Mouse (Mus musculus): ENCODE results near the gene Nme1.
"Not testable (repeated sequence)": the region's sequence is repeated elsewhere in the genome, so short reads cannot be mapped to it uniquely, and the experiment has no call there.

The Nme1 gene

DNA sequence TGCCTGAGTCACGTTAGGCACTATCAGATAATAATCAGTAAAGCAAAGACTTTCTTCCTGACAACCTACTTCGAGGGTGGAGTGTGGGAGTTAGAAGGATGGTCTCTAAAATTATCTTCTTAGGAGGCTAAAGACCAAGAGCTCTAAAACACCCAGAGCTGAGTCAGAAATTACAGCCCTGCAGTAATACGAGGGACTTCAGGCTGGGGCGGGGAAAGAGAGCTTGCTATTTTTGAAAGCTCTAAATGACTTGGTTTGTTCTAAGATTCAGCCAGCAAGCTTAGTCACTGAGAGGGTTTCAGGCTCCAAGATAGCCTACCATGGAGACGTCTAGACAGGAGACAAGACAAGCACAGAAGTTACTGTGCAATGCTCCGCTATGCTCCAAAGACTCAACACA lies 2.9 kb downstream of the Nme1 start:
- no peak for DNase-seq (ENCODE audit: low read depth)

DNA sequence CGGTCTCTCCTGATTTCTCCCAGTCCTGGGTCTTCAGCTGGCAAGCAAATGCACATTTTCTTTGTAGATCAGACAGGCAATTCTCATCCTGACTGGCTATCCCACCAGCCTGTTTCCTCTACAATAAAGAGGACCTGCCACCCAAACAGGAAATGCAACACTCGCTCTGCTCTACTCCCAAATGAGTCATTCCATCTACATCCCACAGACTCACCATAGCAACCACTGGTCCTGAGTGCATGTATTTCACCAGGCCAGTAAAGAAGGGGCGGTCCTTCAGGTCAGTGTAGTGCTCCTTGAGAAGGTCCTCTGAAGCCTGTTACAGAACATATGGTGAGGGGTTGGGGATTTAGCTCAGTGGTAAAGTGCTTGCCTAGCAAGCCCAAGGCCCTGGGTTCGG lies 5.3 kb downstream of the Nme1 start:
- DNase-seq (ENCODE audit: low read depth): no peak

DNA sequence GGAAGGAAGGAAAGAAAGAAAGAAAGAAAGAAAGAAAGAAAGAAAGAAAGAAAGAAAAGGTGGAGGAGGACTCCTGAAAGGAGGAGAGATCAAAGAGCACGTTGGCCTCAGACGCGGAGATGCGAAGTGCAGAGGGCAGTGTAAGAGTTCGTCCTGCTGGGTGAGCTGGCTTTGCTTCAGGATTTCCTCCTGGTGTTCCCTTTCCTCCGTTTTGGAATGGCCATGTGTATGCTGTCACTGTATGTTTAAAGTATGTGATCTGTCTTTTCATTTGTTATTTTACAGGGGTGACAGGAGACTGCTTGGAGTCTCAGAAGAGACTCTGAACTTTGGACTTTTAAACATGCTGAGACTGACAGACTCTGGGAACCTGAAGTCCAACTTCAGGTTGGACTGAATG lies 6.8 kb downstream of the Nme1 start:
- no peak for DNase-seq (ENCODE audit: low read depth)

DNA sequence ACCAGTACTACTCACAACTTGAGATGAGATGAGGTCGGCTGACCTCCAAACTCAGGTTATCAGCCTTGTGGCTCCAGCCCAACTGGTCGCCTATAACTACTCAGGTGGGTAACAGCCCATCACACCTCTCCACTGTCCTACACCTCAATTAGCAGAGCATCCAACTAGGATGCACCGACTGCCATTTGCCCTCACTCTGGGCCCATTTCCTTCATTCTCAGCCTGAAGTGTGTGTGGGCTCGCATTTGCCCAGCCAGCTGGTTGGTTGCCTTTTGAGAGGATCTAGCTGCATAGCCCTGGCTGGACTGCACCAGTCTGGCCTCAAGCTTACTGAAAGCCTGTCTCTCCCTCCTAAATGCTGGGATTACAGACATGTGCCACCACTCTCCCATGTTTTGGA lies 10.6 kb downstream of the Nme1 start:
- no peak for DNase-seq (ENCODE audit: low read depth)

DNA sequence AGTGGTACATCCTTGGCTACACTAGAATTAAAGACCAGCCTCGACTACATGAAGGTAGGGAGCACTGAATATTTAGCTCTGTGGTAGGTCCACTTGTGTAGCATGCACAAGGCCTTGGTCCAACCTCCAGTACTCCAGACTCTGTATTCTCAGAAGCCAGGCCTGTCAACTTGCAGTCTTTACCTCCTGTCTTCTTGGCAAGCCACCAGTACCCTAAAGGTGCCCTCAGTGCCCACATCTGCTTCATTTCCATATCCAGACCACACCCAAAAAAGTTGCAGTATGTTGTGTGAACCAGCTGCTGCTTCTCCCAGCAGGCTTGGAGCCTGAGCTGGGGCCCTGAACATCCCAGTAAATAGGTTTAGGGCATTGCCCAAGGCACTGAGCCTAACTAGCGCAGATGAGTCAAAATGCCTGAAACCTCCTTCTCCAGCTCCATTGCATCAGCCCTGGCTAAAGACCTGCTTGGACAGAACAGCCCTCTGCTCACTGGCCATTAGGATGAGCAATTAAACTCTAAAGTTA lies 11.2 kb downstream of the Nme1 start:
- no peak for DNase-seq (ENCODE audit: low read depth)

DNA sequence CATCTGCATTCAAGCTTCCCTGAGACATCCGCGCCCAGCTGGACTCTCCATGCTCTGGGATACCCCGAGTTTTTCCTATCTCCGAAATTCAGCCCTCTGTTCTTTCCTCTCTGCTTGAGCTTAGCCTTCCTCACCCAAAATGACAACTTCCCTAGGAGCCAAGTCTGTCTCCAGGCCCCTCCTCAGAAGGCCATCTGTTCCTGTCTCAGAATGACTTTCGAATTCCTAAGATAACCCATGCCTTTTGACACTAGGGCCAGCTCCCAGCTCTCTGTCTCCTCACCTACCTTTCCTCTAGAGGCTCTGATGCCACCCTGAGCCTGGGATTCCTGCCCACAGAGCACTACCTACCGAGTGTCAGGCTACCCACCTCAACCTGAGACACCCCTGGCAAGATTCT lies 12.2 kb downstream of the Nme1 start, which contains the start of gene Nme2:
TSS of gene Nme2 (minus strand) at position 101 of the 400 bp plus-strand sequence.
- no peak for DNase-seq (ENCODE audit: low read depth)

DNA sequence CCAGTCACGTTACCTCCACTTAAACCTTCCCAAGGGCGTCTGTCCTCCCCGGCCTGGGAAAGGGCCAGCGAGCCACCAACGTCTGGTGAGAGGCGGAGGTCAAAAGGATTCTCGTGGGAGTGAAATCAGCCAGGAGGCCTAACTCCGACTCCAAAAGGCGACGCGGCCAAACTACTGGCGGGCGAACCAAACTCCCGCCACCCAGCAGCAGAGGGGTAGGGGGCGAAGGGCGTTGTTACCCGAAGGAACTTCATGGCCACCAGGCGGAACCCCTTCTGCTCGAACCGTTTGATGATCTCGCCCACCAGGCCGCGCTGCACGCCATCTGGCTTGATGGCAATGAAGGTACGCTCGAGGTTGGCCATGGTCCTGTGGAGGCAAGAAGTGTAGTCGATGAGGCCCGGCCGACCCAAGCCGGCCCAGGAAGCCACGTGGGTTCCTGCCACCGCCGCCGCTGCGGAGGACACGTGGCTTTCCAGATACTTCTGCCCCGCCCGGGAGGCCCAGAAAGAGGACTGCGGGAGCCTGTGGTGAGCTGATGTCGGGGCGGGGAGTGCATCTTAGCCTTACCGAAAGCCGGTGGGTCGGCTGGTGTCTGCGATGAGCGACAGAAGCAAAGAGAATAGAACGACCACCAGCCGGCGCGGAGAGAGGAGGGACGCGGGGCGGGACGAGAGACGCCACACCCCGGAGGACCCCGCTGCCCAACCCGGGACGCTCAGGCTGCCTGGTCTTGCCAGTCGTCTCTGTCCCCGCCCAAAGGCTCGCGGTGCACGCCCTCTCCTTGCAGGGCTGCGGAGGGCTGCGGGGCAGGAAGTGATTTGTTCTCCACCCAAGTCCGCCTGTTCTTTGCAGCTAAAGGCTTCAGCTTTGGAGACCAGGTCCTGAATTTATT lies 12.8 kb downstream of the Nme1 start:
- peak; percentile 91 for DNase-seq (ENCODE audit: low read depth)

DNA sequence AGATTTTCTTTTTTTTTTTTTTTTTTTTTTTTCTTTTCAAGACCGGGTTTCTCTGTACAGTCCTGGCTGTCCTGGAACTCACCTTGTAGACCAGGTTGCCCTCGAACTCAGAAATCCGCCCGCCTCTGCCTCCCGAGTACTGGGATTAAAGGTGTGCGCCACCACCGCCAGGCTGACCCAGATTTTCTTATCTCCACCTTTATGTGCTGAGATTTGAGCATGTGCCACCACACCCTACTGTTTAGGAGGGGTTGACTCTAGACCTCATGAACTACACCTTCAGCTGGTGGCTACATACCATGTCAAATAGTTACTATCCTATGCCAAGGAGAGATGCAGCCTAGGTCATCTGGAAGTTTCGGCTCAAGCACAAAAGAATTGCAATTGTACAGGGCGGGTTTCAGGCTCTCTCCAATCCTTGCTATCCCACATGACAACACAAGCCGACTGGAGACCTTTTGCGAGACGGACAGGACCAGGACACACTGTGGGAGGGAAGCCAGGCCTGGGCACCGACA lies 13.5 kb downstream of the Nme1 start:
- DNase-seq (ENCODE audit: low read depth): peak; percentile 35

DNA sequence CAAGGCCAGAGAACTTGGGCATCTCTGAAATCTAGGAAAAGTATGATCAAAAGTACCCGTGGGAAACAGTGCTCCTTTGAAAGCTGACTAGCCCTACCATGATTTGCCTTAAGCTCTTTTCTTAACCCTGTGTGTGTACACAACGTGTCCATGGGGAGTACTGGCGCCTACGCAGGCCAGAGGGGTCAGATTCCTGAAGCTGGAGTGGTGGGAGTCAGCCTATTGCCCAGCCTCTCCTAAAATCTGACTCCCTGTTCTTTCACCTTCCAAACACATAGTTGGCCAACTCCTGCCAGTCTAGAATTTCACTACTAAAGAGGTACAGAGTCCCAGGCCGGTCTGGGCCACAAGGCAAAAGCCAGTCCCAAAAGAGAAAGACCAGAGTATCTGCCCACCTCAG lies 15.9 kb downstream of the Nme1 start:
- DNase-seq (ENCODE audit: low read depth): no peak

DNA sequence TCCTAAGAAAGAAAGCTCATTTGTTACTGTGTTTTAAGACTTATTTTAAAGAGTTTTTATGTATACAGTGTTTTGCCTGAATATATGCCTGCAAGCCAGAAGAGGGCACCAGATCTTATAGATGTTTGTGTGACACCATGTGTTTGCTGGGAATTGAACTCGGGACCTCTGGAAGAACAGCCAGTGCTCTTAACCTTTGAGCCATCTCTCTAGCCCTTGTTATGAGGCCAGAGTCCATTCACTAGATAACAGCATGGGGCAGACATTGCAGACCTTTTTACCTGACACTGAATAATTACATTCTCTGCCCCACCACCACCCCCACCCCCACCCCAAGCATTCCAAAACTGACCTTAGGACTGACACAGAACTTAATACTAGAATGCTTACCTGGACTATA lies 18.3 kb downstream of the Nme1 start:
- DNase-seq (ENCODE audit: low read depth): no peak

DNA sequence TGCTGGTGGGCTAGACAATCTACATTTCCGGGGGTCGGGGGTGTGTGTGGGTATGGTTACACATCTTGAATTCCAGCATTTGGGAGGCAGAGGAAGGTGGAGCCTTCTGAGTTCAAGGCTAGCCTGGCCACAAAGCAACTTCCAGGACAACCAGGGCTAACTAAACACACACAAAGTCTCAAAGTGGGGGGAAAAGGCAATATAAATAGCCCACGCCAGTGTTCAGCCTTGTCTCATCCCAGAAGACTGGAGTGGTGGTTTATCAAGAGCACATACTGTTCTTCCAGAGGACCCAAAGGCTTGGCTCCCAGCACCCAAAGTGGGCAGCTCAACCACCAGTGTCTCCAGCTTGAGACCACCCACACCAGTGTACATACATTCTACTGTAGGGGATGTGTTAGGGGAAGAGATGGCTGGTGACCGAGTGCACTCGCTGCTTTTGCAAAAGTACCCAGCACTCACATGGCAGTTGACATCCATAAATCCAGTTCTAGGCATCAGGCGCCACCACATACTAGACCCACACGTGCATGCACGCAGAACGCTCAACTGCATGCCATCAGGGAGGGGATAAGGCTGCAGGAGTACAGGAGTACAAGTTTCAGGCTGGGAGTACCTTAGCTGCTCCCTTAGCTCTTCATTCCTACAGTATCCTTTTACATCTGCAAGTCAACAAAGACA lies 19.3 kb downstream of the Nme1 start:
- no peak for DNase-seq (ENCODE audit: low read depth)

DNA sequence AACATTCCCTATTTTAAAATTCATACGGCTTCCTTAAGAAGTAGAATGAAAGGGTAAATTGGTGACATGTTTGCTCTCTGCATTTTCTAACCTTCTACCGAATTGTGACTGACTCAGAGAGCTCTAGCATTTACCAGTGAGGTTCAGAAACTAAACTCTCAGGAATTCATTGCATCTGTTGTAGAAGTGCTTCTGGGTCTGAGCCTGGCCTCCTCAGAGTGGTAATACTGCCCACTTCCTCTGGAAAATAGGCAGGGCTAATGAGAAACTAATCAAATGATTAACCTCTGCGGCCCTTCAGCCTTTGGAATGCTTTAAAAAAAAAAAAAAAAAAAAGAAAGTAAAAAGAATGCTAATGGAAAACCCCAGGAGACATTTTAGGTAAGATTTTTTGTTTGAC lies 23.3 kb downstream of the Nme1 start:
- DNase-seq (ENCODE audit: low read depth): no peak

DNA sequence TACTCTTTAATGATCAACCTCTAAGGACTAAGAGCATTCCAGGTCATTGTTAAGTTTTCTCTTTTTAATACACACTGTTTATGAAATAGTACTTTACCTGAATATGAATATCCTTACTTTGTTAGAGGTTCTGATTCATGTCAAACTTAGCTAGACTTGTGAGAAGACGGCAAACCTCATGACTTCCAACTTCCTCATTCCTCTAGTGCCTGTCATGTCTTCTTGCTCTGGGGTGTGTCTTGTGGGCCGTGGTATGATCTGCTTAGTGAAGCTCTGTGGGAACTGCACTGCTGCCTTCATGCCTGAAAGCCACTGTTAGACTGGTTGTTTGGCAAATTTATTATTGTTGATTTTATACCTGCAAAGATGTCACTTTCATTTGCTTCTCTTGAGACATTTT lies 27.4 kb downstream of the Nme1 start:
- no peak for DNase-seq (ENCODE audit: low read depth)

DNA sequence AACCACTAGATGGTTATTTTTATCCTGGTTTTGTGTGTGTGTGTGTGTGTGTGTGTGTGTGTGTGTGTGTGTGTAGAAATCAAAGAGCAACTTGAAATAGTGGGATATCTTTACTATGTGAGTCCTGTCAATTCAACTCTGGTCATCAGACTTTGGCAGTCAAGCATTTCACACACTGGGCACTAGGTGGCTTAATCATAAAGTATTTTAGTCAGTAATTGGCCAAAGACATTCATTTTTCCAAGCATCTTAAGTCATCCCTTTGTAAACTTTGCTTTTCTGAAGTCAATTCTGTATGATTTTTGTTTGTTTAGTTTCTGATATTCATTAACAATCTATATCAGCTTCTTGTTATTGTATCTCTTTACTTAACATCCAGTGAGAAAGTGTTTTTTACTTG lies 39.2 kb downstream of the Nme1 start:
- DNase-seq (ENCODE audit: low read depth): no peak

DNA sequence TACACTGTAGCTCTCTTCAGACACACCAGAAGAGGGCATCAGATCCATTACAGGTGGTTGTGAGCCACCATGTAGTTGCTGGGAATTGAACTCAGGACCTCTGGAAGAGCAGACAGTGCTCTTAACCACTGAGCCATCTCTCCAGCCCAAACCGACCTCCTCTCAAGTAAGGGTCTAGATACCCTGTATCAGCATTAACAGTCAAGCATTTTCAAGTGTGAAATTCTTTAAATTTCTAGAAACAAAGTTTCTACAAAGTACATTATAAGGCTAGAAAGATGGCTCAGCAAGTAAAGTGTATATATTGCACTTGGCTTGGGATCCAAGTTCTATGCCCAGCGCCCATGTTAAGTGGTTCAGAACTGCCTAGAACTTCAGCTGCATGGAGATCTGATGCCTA lies 53.3 kb downstream of the Nme1 start:
- DNase-seq (ENCODE audit: low read depth): not testable (repeated sequence)

DNA sequence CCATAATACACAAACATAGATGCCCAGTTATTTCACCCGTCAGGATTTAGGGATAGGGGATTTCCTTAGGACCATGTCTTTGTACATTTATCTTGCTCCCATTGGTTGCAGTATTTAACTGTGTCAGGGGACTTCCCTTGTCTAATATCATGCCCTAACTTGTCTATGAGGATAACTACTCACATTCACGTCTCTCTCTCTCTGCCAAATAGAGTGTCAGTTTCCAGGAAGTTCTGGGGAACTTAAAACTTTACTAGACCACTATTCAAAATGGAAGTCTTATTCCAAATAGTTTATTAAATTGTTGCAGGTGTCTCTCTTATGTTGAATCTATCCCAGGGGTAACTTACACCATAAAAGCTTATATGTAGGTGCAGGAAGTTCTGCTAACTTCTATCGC lies 56.7 kb downstream of the Nme1 start:
- no peak for DNase-seq (ENCODE audit: low read depth)

DNA sequence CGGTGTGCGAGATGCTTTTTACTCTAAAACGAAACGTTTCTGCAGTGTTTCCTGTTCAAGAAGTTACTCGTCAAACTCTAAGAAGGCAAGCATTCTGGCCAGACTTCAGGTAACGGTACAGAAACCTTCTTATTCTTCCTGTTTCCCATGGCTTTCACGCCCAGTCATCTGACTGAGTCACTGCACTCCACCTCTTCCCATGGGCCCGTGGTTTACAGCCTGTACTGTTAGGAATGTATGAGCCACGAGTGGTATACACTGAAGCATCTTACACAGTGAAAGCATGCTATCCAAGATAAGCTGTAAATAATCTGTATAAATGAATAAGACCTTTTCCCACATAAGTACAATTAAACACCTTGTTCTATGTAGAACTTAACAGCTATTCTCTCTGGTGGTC lies 59.5 kb downstream of the Nme1 start:
- no peak for DNase-seq (ENCODE audit: low read depth)

DNA sequence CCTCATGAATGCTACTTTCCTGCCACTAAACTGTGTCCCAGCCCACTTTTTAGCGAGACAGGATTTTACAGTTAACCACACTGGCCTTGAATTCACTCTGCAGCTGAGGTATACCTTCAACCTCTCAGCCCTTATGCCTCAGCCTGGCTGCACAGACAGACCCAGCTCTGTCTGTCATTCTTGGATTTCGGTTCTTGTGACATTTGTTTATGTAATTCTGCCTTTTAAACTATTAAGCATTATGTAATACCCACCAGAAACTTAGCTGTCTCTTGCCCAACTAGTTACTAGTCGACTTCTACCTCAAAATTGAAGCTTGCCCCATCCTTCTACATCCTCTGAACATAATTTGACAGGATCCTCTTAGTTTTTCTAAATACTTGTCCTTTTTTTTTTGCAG lies 60.5 kb downstream of the Nme1 start:
- no peak for DNase-seq (ENCODE audit: low read depth)
